Mouse (Mus musculus) cerebellum, adult 2 months (tissue): ENCODE results near the gene Rnf103. TPM values are rescaled to one million over a fixed set of nuclear protein-coding genes. Genes with fewer than 3 reads are reported as not detected.

Source experiments
- DNase-seq, 2 experiments: peaks; one replicate each; pipeline ENCODE4 v3.0.0; 2021
- H3K27ac ChIP-seq: fragments of 200-500 bp; 2 replicates; pipeline ENCODE4 v1.5.1; 2012; ENCODE audit warnings: low read length, control low read depth, inconsistent platforms; ENCODE audit not compliant: insufficient read depth
- H3K27me3 ChIP-seq: fragments of 200-500 bp; 2 replicates; pipeline ENCODE4 v1.6.1; 2012; ENCODE audit warnings: inconsistent platforms, mild to moderate bottlenecking, low read length, moderate library complexity; ENCODE audit not compliant: control insufficient read depth, insufficient read depth
- H3K4me1 ChIP-seq: fragments of 200-500 bp; 2 replicates; pipeline ENCODE4 v1.6.1; 2011; ENCODE audit warnings: low read length; ENCODE audit not compliant: control insufficient read depth, insufficient read depth
- H3K4me3 ChIP-seq: fragments of 200-500 bp; replicated peaks from 2 replicates; pipeline ENCODE3; 2011; ENCODE audit warnings: mild to moderate bottlenecking, low read depth, low read length, control low read depth; ENCODE audit not compliant: insufficient read depth
- CTCF ChIP-seq: fragments of 200-500 bp; IDR thresholded peaks from 2 replicates; pipeline ENCODE4 v1.5.1; 2011; ENCODE audit warnings: low read depth, mild to moderate bottlenecking, control low read depth, low read length, moderate library complexity, borderline replicate concordance; ENCODE audit not compliant: insufficient read depth
- POLR2A ChIP-seq: fragments of 200-500 bp; IDR thresholded peaks from 2 replicates; pipeline ENCODE4 v1.6.1; 2011; ENCODE audit warnings: low read length, control low read depth, borderline replicate concordance; ENCODE audit not compliant: insufficient read depth
- WGBS: fragments of 180-500 bp; shearing (Covaris S2); methylation state at CpG from one replicate; pipeline ENCODE4 v1.1.7; 2018; 5-methylcytosine and 5-hydroxymethylcytosine counted together
- polyA plus RNA-seq: library from polyadenylated mRNA; depleted of rRNA; stranded (reverse); fragments of >200 nt; gene quantifications from 2 replicates; pipeline ENCODE4 v1.2.3, GENCODE M21; 2012

The Rnf103 gene
- polyA plus RNA-seq, 1 experiment: 40.2 TPM

DNA sequence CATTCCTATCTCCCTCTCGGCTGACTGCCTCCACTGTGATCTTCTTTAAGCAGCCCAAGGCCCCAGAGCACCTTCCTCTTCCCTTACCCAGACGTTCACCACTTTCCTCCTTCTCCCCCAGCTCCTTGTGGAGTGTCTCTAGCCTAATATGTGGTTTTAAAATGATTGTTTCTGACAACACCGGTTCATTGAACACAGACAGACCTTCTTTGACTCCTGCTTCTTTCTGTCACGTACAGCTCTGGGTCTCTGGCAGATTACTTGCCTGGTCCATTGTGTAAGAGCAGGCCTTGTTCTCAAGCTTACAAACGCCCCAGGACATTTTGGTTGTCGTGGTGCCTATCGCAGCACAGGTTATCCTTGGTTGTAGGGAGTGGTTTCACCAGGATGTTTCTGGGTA lies 12.6 kb upstream of the Rnf103 start:
- DNase-seq: no peak
- no peaks in the 10 kb centered on the region for H3K4me1 ChIP-seq
- 54% methylated on average over 7 of the region's 7 CpGs for whole genome bisulfite sequencing
- TF ChIP-seq POLR2A (no peak), CTCF (no peak)
- no peak overlapping the region for H3K27ac ChIP-seq
- H3K27me3 ChIP-seq: no peaks in the 10 kb centered on the region; the same call in 1 of the 2 replicates
- no peak overlapping the region for H3K4me3 ChIP-seq

DNA sequence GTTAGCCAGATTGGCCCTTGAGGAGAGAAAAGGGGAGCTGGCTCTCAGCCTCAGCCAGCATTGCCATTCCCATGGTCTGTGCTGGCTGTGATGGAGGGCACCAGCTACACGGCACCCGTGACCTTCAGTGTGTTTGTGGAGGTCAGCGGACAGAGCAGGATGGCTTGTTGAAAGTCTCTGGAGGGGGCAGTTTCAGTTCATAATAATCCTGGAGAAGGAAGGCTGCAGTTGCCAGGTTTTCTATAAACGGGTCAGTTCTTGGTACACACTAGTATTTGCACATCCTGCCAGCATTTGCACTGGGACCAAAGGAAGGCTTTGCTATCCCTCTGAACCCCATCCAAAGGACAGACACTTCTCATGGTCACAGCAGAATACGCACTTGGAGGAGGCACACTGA lies 8.4 kb upstream of the Rnf103 start:
- Histone ChIP-seq H3K4me3 (no peak overlapping the region), H3K27ac (no peak overlapping the region), H3K27me3 (no peaks in the 10 kb centered on the region; the same call in 1 of the 2 replicates), H3K4me1 (no peaks in the 10 kb centered on the region)
- 66% methylated on average over 5 of the region's 5 CpGs for WGBS
- DNase-seq: no peak
- TF ChIP-seq CTCF (no peak), POLR2A (no peak)

DNA sequence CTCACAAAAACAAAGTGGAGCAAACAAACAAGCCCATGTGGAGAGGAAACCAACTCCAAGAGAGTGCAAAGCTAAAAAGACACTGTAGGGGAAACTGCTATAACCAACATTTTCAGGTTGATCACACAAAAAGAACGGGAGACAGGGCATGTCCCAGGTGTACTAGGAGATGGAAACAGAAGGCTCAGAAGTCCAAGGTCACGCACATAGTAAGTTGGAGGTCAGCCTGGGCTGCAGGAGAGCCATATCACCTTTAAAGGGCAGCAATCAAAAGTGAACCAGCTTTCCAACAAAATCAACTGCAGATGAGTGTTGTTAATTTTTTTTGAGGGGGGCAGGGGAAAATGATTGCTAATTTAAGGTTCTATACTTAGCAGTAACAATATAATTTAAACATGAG lies 7.5 kb upstream of the Rnf103 start:
- 81% methylated on average over 2 of the region's 2 CpGs for WGBS
- Histone ChIP-seq H3K27me3 (no peaks in the 10 kb centered on the region; the same call in 1 of the 2 replicates), H3K4me3 (no peak overlapping the region), H3K27ac (no peak overlapping the region), H3K4me1 (no peaks in the 10 kb centered on the region)
- no peak for DNase-seq
- no peak for TF ChIP-seq POLR2A
- TF ChIP-seq CTCF: no peak

DNA sequence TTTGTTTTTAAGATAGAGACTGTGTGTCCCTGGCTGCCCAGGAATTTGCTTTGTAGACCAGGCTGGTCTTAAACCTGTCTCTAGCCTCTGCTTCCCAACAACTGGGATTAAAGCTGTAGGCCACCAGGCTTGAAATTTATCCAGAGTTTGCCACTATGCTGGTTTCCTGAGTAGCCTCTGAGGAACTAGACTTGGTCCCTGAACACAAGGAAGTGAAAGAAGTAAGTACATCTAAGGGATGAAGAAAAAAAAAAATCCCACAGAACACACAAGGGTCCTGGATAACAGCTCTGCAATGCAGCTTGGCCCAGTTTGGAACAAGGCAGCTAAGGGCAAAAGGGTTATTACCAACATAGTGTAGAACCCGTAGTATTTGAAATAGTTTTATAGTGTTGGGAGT lies 6.8 kb upstream of the Rnf103 start:
- Histone ChIP-seq H3K27ac (no peak overlapping the region), H3K27me3 (no peaks in the 10 kb centered on the region; the same call in 1 of the 2 replicates), H3K4me3 (no peak overlapping the region), H3K4me1 (no peaks in the 10 kb centered on the region)
- DNase-seq: no peak
- WGBS: 92% methylated on average over 1 of the region's 1 CpGs
- TF ChIP-seq POLR2A (no peak), CTCF (no peak)

DNA sequence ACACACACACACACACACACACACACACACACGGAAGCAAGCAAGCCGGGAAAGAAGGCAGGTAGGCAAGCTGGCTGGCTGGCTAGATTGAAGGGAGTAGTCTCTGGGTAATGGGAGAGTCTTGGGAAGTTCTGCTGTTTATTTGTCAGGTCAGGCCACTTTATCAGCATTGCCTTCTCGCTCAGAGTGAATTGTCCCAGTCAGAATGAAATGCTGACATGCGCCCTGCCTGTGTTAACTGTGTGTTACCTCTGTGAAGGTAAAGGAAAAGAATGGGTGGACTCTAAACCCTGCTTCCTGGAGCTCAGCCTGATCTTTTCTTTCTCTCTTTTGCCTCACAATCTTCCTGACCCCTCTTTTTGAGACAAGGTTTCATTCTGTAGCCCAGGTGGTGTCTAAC lies 5.7 kb upstream of the Rnf103 start:
- TF ChIP-seq CTCF (no peak), POLR2A (no peak)
- no peak for DNase-seq

DNA sequence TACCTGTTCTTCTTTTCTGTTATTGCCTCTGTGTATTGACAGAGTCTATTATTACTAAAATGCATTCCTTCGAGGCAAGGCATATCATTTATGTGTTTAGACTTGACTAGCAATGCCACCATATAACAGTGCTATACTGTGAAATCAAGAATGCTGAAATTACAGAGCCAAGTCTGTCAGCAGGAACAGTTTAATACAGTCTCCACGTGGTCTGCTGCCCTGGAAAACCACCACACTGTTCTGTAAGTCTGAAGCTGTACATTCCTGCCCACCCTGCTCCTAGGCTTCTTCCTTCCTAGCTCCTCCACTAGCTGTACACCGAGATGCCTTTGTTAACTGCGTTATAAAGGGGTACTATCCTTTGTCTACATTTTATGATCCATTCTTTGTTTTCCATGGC lies 1.6 kb upstream of the Rnf103 start:
- TF ChIP-seq CTCF (no peak), POLR2A (no peak)
- Histone ChIP-seq H3K4me3 (no peak overlapping the region), H3K27ac (no peak overlapping the region), H3K27me3 (no peaks in the 10 kb centered on the region), H3K4me1 (no peaks in the 10 kb centered on the region; the same call in none of the 2 replicates)
- 52% methylated on average over 4 of the region's 4 CpGs for WGBS
- DNase-seq: no peak

More for the DNA sequence above, 5.7 kb upstream of the Rnf103 start:
- WGBS: 66% methylated on average over 4 of the region's 4 CpGs
- Histone ChIP-seq H3K4me1 (no peaks in the 10 kb centered on the region), H3K27me3 (no peaks in the 10 kb centered on the region; the same call in 1 of the 2 replicates), H3K4me3 (no peak overlapping the region), H3K27ac (no peak overlapping the region)

DNA sequence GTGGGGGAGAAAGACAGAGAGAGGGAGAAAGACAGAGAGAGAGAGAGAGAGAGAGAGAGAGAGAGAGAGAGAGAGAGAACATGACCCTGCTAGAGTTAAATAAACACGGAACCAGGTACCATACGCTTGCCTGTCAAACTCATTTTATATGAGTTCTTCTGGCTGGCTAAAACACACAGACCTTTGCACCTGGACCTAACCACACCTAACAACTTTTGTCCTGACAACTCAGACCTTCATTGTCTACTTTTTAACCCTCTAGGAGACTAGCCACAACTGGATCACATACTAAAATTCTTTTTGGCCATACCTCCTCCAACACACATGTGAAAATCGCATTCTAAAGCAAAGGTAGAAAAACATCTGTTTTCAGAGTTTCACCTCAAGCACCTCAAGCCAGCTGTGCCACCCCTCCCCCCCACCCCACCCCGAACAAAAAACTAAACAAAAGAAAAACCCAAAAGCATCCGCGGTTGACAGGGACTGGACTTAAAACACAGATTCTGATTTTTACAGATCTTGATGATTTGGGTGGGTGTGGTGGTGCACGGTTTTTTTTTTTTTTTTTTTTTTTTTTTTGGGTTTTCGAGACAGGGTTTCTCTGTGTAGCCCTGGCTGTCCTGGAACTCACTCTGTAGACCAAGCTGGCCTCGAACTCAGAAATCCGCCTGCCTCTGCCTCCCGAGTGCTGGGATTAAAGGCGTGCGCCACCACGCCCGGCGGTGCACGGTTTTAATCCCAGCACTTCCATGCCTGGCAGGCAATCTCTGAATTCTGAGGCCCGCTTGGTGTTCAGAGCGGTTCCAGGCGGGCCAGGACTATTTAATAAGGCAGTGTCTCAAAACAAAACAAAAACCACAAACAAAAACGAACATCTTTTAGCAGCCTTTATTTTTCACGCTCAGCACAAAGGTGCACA lies 679 bp upstream of the Rnf103 start:
- 24% methylated on average over 21 of the region's 22 CpGs for WGBS
- H3K4me1 ChIP-seq: no peaks in the 10 kb centered on the region; the same call in none of the 2 replicates

DNA sequence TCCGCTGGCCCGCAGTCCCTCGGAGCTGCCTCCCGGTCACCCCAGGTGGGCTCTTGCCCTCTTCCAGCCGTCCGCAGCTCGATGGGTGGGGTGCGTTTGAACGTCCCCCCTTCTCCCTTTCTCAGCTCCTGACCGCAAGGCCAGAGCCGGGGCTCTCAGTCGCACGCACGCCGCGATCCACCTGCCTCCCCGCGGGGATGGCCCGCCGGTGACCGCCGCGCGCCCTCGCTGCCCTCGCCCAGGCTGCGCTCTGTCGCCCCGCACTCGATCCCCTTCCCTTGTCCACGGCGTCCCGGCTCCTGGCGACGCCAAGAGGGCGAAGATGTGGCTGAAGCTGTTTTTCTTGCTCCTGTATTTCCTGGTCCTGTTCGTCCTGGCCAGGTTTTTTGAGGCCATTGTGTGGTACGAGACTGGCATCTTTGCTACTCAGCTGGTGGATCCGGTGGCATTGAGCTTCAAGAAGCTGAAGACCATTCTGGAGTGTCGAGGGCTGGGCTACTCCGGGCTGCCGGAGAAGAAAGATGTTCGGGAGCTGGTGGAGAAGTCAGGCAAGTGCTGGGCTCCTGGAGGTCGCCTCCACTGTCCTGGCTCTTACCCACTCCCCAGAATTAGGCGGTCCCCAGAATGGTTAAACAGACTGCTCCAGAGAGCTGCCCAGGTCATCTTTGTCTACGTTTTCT lies 787 bp downstream of the Rnf103 start:
- H3K4me1 ChIP-seq: no peaks in the 10 kb centered on the region; the same call in none of the 2 replicates
- TF ChIP-seq CTCF (no peak), POLR2A (no peak)
- DNase-seq: peak; percentile 72 to 85
- H3K4me3 ChIP-seq: peak overlapping the region; percentile 95
- H3K27ac ChIP-seq: peak overlapping the region; percentile 95
- no peaks in the 10 kb centered on the region for H3K27me3 ChIP-seq
- WGBS: under 1% methylated on average over 46 of the region's 46 CpGs

More for the DNA sequence above, 679 bp upstream of the Rnf103 start:
- Histone ChIP-seq H3K4me3 (peak overlapping the region; percentile 95), H3K27ac (peak overlapping the region; percentile 95), H3K27me3 (no peaks in the 10 kb centered on the region)
- DNase-seq: no peak
- TF ChIP-seq POLR2A (no peak), CTCF (no peak)
